Mouse (Mus musculus) midbrain, embryonic 11.5 days (tissue): Measurements from ENCODE around the gene Per2. TPM values are rescaled to one million over a fixed set of nuclear protein-coding genes. Genes with fewer than 3 reads are reported as not detected.

Experiments
- ATAC-seq: fragments of 200-750 bp; cut with Nextera tagmentation; 2 replicates; pipeline ENCODE4 v1.8.0; 2017; ENCODE audit warnings: moderate TSS enrichment, moderate library complexity; ENCODE audit not compliant: low FRiP score
- DNase-seq: peaks from one replicate; pipeline ENCODE4 v3.0.0; 2015; ENCODE audit warnings: low spot score; ENCODE audit errors: missing footprints
- H3K27ac ChIP-seq: fragments of 300-500 bp; sonication (generic); 2 replicates; pipeline ENCODE4 v1.5.1; 2014; ENCODE audit warnings: low read depth, low read length
- H3K27me3 ChIP-seq: fragments of 300-500 bp; sonication (generic); 2 replicates; pipeline ENCODE4 v1.6.1; 2014; ENCODE audit warnings: mild to moderate bottlenecking, low read length, moderate library complexity, mixed read lengths; ENCODE audit not compliant: control insufficient read depth, insufficient read depth
- H3K36me3 ChIP-seq: fragments of 300-500 bp; sonication (generic); 2 replicates; pipeline ENCODE4 v1.6.1; 2014; ENCODE audit warnings: mild to moderate bottlenecking, low read length, moderate library complexity, mixed read lengths; ENCODE audit not compliant: control insufficient read depth, insufficient read depth
- H3K4me1 ChIP-seq: fragments of 300-500 bp; sonication (generic); 2 replicates; pipeline ENCODE4 v1.6.1; 2014; ENCODE audit warnings: low read length; ENCODE audit not compliant: control insufficient read depth, insufficient read depth
- H3K4me2 ChIP-seq: fragments of 300-500 bp; sonication (generic); 2 replicates; pipeline ENCODE4 v1.6.1; 2014; ENCODE audit warnings: mild to moderate bottlenecking, moderate library complexity
- H3K4me3 ChIP-seq: fragments of 300-500 bp; sonication (generic); 2 replicates; pipeline ENCODE4 v1.5.1; 2014; ENCODE audit warnings: low read depth, low read length
- H3K9ac ChIP-seq: fragments of 300-500 bp; sonication (generic); 2 replicates; pipeline ENCODE4 v1.6.1; 2014; ENCODE audit warnings: low read length
- H3K9me3 ChIP-seq: fragments of 300-500 bp; sonication (generic); 2 replicates; pipeline ENCODE4 v1.6.1; 2016; ENCODE audit warnings: low read length; ENCODE audit not compliant: control insufficient read depth
- WGBS: fragments of 180-500 bp; shearing (Covaris S2); extraction: QIAGEN DNeasy Blood & Tissue Kit; methylation state at CpG from one replicate; pipeline ENCODE4 v1.1.7; 2014; 5-methylcytosine and 5-hydroxymethylcytosine counted together
- polyA plus RNA-seq: library from polyadenylated mRNA; unstranded; fragments of >200 nt; fragmentation: Nextera tagmentation; extraction: Ambion mirVana; gene quantifications from 2 replicates; pipeline ENCODE4 v1.2.1, GENCODE M21; 2014

Gene Per2
- polyA plus RNA-seq, 1 experiment from 2014 or later, result 1.5 TPM

GRCm38 (mm10) chr1:91429212-91429611, 29.9 kb downstream of the Per2 start:
- H3K9me3 ChIP-seq, result no peaks in the 10 kb centered on the region
- H3K36me3 ChIP-seq, result no peaks in the 10 kb centered on the region
- ATAC-seq (no peak), DNase-seq (peak; percentile 41)
- no peak overlapping the region for H3K27ac ChIP-seq
- WGBS, result 89% methylated on average over 10 of the region's 10 CpGs
- no peaks in the 10 kb centered on the region for H3K27me3 ChIP-seq
- no peak overlapping the region for H3K4me2 ChIP-seq
- H3K4me1 ChIP-seq, result no peaks in the 10 kb centered on the region
- H3K9ac ChIP-seq, result no peak overlapping the region
- no peak overlapping the region for H3K4me3 ChIP-seq

- no peaks in the 10 kb centered on the region; the same call in 1 of the 2 replicates for H3K36me3 ChIP-seq
- peak; percentile 52; the same call in 1 of the 2 replicates for ATAC-seq
These were observed 30.5 kb downstream of the Per2 start for GRCm38 (mm10) chr1:91428614-91429013.

GRCm38 (mm10) chr1:91426397-91426796, 32.7 kb downstream of the Per2 start:
- Histone ChIP-seq H3K9ac (no peak overlapping the region), H3K27ac (no peak overlapping the region), H3K4me2 (no peak overlapping the region), H3K9me3 (no peaks in the 10 kb centered on the region), H3K4me1 (no peaks in the 10 kb centered on the region), H3K27me3 (no peaks in the 10 kb centered on the region), H3K4me3 (no peak overlapping the region), H3K36me3 (no peaks in the 10 kb centered on the region; the same call in 1 of the 2 replicates)
- ATAC-seq (no peak), DNase-seq (no peak)
- 85% methylated on average over 9 of the region's 9 CpGs for WGBS

More at GRCm38 (mm10) chr1:91428614-91429013, 30.5 kb downstream of the Per2 start:
- Histone ChIP-seq H3K27ac (no peak overlapping the region), H3K4me1 (no peaks in the 10 kb centered on the region), H3K27me3 (no peaks in the 10 kb centered on the region), H3K9ac (no peak overlapping the region), H3K4me3 (no peak overlapping the region), H3K9me3 (no peaks in the 10 kb centered on the region), H3K4me2 (no peak overlapping the region)
- WGBS, result 46% methylated on average over 4 of the region's 4 CpGs
- DNase-seq, result peak; percentile 97

GRCm38 (mm10) chr1:91420601-91421065, 38.5 kb downstream of the Per2 start:
- Histone ChIP-seq H3K27me3 (no peaks in the 10 kb centered on the region), H3K9me3 (no peaks in the 10 kb centered on the region), H3K4me1 (peaks cover 7% of the 10 kb centered on the region), H3K27ac (no peak overlapping the region), H3K9ac (no peak overlapping the region), H3K36me3 (no peaks in the 10 kb centered on the region; the same call in 1 of the 2 replicates), H3K4me2 (no peak overlapping the region), H3K4me3 (no peak overlapping the region)
- DNase-seq, result no peak
- WGBS, result 90% methylated on average over 8 of the region's 8 CpGs
- ATAC-seq, result no peak

GRCm38 (mm10) chr1:91419862-91420600, 39.1 kb downstream of the Per2 start:
- WGBS, result 74% methylated on average over 10 of the region's 10 CpGs
- Histone ChIP-seq H3K27me3 (no peaks in the 10 kb centered on the region), H3K9ac (no peak overlapping the region), H3K4me2 (no peak overlapping the region), H3K4me3 (no peak overlapping the region), H3K27ac (no peak overlapping the region), H3K36me3 (no peaks in the 10 kb centered on the region; the same call in 1 of the 2 replicates), H3K4me1 (peaks cover 13% of the 10 kb centered on the region), H3K9me3 (no peaks in the 10 kb centered on the region)
- no peak for DNase-seq
- no peak for ATAC-seq

GRCm38 (mm10) chr1:91417991-91418390, 41.1 kb downstream of the Per2 start:
- Histone ChIP-seq H3K27me3 (no peaks in the 10 kb centered on the region), H3K4me1 (peaks cover 25% of the 10 kb centered on the region), H3K9ac (no peak overlapping the region), H3K9me3 (no peaks in the 10 kb centered on the region), H3K27ac (no peak overlapping the region), H3K36me3 (no peaks in the 10 kb centered on the region), H3K4me2 (no peak overlapping the region), H3K4me3 (no peak overlapping the region)
- WGBS, result 79% methylated on average over 1 of the region's 1 CpGs
- DNase-seq (no peak), ATAC-seq (no peak)

- peaks cover 41% of the 10 kb centered on the region for H3K4me1 ChIP-seq
- H3K9ac ChIP-seq, result peak overlapping the region; percentile 39
- DNase-seq, result no peak
- H3K27me3 ChIP-seq, result no peaks in the 10 kb centered on the region
- H3K4me2 ChIP-seq, result no peak overlapping the region
- no peak overlapping the region for H3K4me3 ChIP-seq
- peak overlapping the region; percentile 97 for H3K27ac ChIP-seq
- H3K36me3 ChIP-seq, result no peaks in the 10 kb centered on the region
- 74% methylated on average over 5 of the region's 5 CpGs for WGBS
- H3K9me3 ChIP-seq, result no peaks in the 10 kb centered on the region
- no peak for ATAC-seq
These were observed 43.8 kb downstream of the Per2 start for GRCm38 (mm10) chr1:91415311-91415710.

- Histone ChIP-seq H3K4me2 (peak overlapping the region; percentile 66), H3K9me3 (no peaks in the 10 kb centered on the region), H3K9ac (peak overlapping the region; percentile 39; the same call in 1 of the 2 replicates), H3K4me3 (no peak overlapping the region), H3K27ac (peak overlapping the region; percentile 97), H3K36me3 (no peaks in the 10 kb centered on the region), H3K4me1 (peaks cover 41% of the 10 kb centered on the region), H3K27me3 (no peaks in the 10 kb centered on the region)
- ATAC-seq, result no peak
- peak; percentile 88 for DNase-seq
- 56% methylated on average over 4 of the region's 4 CpGs for WGBS
These were observed 44.2 kb downstream of the Per2 start for GRCm38 (mm10) chr1:91414903-91415302.

- DNase-seq, result peak; percentile 98
- ATAC-seq, result peak; percentile 74
- H3K9ac ChIP-seq, result peak within 1 kb of the TSS; percentile 94
- H3K4me1 ChIP-seq, result peaks cover 41% of the 10 kb centered on the region
- H3K36me3 ChIP-seq, result no peaks in the 10 kb centered on the region
- no peaks in the 10 kb centered on the region for H3K27me3 ChIP-seq
- H3K9me3 ChIP-seq, result no peaks in the 10 kb centered on the region
- H3K4me3 ChIP-seq, result peak within 1 kb of the TSS; percentile 72
- peak within 1 kb of the TSS; percentile 97 for H3K27ac ChIP-seq
- under 1% methylated on average over 39 of the region's 39 CpGs for WGBS
- H3K4me2 ChIP-seq, result peak within 1 kb of the TSS; percentile 91
These were observed 45.1 kb downstream of the Per2 start, which contains the start of gene Hes6 for GRCm38 (mm10) chr1:91413898-91414594. Hes6 (minus strand) TSS chr1:91414038.
